Mouse (Mus musculus): ENCODE measurements around the gene Senp2.

DNA sequence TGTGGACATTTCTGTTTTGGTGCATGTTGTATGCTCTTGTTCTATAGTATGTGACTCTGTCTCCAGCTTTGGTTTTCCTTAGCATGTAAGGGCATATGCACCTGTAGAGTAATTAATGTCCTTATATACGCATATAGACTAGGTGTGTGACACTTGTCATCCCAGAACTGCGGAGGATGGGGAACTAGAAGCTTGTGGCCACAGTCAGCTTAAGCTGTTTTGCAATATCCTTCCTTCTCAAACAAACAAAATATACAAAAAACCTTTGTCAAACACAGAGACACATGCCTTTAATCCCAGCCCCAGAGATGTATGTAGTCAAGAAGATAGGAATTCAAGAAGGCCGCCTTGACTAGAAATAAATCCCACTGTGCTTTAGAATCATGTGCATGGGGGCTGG lies 36.6 kb downstream of the Senp2 start:
- TF ChIP-seq CTCF (IDR thresholded peaks at IDR 0.05; ENCODE audit: low read depth, low read length) (no peak), POLR2AphosphoS5 (IDR thresholded peaks at IDR 0.05; ENCODE audit: insufficient replicate concordance, low read depth, low read length) (no peak), GATA1 (IDR thresholded peaks at IDR 0.05; ENCODE audit: borderline replicate concordance, low read length) (no peak), GATA2 (IDR thresholded peaks at IDR 0.05; ENCODE audit: borderline replicate concordance, low read depth, low read length) (no peak), TAL1 (conservative IDR thresholded peaks at IDR 0.05; ENCODE audit: low read depth, low read length) (no peak)

Data from G1E (cell line).